Mouse (Mus musculus) heart, embryonic 16.5 days (tissue): ENCODE results near the gene Tenm3. TPM values are rescaled to one million over a fixed set of nuclear protein-coding genes. Genes with fewer than 3 reads are reported as not detected.
A peak's percentile ranks its signal among the peaks of the same experiment; 100 is the strongest.

ENCODE experiments used
- ATAC-seq: fragments of 200-750 bp; cut with Nextera tagmentation; replicated peaks from 2 replicates; pipeline ENCODE4 v1.8.0; 2017; ENCODE audit warnings: moderate number of reproducible peaks; ENCODE audit not compliant: insufficient read depth, low FRiP score; ENCODE audit errors: extremely low read depth
- H3K27ac ChIP-seq: fragments of 300-500 bp; sonication (generic); 2 replicates; pipeline ENCODE4 v1.5.1; 2014; ENCODE audit warnings: mild to moderate bottlenecking, low read length, control low read depth, moderate library complexity
- H3K27me3 ChIP-seq: fragments of 300-500 bp; sonication (generic); 2 replicates; pipeline ENCODE4 v1.6.1; 2014; ENCODE audit warnings: low read length, mixed read lengths; ENCODE audit not compliant: control insufficient read depth, insufficient read depth
- H3K36me3 ChIP-seq: fragments of 300-500 bp; sonication (generic); 2 replicates; pipeline ENCODE4 v1.6.1; 2014; ENCODE audit not compliant: control insufficient read depth, insufficient read depth
- H3K4me1 ChIP-seq: fragments of 300-500 bp; sonication (generic); 2 replicates; pipeline ENCODE4 v1.6.1; 2014; ENCODE audit warnings: low read length, mixed read lengths; ENCODE audit not compliant: control insufficient read depth, insufficient read depth
- H3K4me2 ChIP-seq: fragments of 300-500 bp; sonication (generic); 2 replicates; pipeline ENCODE4 v1.6.1; 2014; ENCODE audit warnings: low read depth, mild to moderate bottlenecking, control low read depth, low read length
- H3K4me3 ChIP-seq: fragments of 300-500 bp; sonication (generic); 2 replicates; pipeline ENCODE4 v1.5.1; 2014; ENCODE audit warnings: mild to moderate bottlenecking, control low read depth, low read length
- H3K9ac ChIP-seq: fragments of 300-500 bp; sonication (generic); 2 replicates; pipeline ENCODE4 v1.6.1; 2014; ENCODE audit warnings: low read length, control low read depth
- H3K9me3 ChIP-seq: fragments of 300-500 bp; sonication (generic); replicated peaks from 2 replicates; pipeline ENCODE4 v1.6.1; 2016; ENCODE audit warnings: low read length; ENCODE audit not compliant: control insufficient read depth
- WGBS: fragments of 180-500 bp; shearing (Covaris S2); extraction: QIAGEN DNeasy Blood & Tissue Kit; methylation state at CpG from one replicate; pipeline ENCODE4 v1.1.7; 2014; 5-methylcytosine and 5-hydroxymethylcytosine counted together
- polyA plus RNA-seq: library from polyadenylated mRNA; unstranded; fragments of >200 nt; fragmentation: Nextera tagmentation; extraction: Ambion mirVana; gene quantifications from 2 replicates; pipeline ENCODE4 v1.2.1, GENCODE M21; 2015

The Tenm3 gene
- polyA plus RNA-seq, 1 experiment from 2014 or later, result 4.5 TPM

DNA sequence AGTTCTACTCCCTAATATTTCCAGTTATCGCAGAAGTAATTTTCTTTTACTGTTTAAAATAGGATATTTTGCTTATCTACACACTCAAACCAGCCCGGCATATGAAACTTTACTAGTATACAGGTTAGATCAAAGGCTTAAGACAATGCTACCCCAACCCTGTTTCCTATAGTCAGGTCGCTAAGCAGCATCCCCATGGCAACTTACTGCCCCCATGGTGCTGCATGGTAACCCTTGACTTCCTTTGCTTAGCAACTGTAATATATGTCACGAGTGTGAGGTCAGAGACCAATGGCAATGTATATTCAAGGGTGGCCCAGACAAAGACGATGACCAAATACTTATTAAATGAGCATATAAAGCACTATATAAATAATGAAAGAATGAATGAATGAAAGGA is 359.6 kb downstream of the Tenm3 start:
- Histone ChIP-seq H3K27ac (no peak overlapping the region), H3K9me3 (no peaks in the 10 kb centered on the region), H3K4me1 (no peaks in the 10 kb centered on the region), H3K9ac (no peak overlapping the region), H3K27me3 (no peaks in the 10 kb centered on the region), H3K36me3 (no peaks in the 10 kb centered on the region), H3K4me3 (no peak overlapping the region), H3K4me2 (no peak overlapping the region)
- ATAC-seq, result no peak
- 81% methylated on average over 5 of the region's 5 CpGs for WGBS

DNA sequence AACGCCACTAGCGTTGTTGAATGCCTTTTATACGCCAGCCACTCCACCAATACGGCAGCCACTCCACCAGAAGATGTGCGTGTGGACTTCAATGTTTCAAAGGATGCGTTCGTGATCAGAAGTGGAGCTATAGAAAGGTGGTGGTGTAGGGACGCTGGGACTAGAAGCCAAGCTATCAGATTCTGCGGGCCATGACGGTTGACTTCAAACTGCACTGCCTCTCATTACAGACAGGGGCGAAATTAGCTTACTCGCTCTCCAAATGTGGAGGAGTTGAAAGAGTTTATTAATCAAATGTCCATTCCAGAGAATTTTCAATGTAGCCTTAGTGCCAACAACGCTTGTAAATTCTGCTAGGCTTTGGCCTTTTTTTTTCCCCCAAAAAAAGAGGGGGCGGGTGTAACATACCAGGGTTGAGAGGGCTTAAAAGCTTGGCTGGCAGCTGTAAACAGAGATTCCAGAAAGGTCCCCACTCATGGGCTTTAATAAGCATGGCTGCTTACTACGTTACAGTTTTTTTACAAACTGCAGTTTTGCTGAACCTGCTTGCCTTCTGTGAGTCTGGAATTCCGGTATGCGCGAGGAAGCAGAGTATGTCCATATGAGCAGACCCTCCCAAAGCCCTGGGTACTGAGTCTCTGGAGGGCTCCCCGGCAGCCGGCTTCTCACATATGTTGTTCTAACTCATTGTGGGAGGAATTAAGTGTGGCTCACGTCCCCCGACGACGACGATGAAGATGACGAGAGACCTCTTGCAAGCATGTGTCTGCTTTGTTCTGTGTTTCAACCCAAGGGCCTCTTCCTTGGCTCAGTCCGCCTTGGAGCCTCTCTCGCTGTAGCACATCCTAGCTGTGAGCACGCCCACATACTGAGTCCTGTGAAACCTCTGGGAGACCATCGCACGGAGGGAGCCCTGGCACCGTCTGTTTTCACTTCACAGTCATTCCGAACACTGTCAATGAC is 361.8 kb downstream of the Tenm3 start:
- ATAC-seq, result peak; percentile 60; the same call in 1 of the 2 replicates
- Histone ChIP-seq H3K4me1 (no peaks in the 10 kb centered on the region), H3K9me3 (no peaks in the 10 kb centered on the region), H3K9ac (no peak overlapping the region), H3K27me3 (no peaks in the 10 kb centered on the region), H3K36me3 (no peaks in the 10 kb centered on the region), H3K27ac (no peak overlapping the region; the same call in 1 of the 2 replicates), H3K4me2 (peak overlapping the region; percentile 49), H3K4me3 (peak overlapping the region; percentile 11; the same call in 1 of the 2 replicates)
- WGBS, result 64% methylated on average over 33 of the region's 33 CpGs

DNA sequence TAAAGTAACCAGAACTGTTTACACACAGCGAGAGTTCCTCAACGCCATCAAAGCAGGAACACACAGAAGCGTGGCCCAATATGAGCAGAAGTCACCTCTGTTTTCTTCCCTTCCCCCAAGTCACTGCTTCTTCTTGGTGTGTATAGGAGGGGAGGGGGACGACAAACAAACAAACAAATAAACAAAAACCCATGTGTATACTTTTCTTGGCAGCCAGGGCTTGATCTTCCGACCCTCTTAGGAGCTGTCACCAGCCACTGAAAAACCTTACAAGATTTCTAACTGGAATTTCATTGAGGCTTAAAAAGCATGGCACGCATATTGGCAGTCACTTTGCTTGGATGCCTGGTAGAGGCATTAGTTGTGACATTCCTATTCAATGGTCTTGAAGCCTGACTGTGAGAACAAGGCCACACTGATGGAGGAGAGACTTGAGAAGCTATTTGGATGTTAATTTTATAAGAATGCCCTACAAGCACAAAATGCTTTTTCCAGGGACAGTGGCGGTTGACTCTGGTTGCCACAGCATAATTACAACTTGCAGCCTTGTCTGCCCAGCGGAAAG is 366.3 kb downstream of the Tenm3 start:
- Histone ChIP-seq H3K9me3 (no peaks in the 10 kb centered on the region), H3K27me3 (no peaks in the 10 kb centered on the region), H3K9ac (no peak overlapping the region), H3K4me2 (no peak overlapping the region), H3K36me3 (no peaks in the 10 kb centered on the region), H3K4me3 (no peak overlapping the region), H3K27ac (no peak overlapping the region), H3K4me1 (peaks cover 5% of the 10 kb centered on the region)
- no peak for ATAC-seq
- WGBS, result 75% methylated on average over 8 of the region's 8 CpGs

DNA sequence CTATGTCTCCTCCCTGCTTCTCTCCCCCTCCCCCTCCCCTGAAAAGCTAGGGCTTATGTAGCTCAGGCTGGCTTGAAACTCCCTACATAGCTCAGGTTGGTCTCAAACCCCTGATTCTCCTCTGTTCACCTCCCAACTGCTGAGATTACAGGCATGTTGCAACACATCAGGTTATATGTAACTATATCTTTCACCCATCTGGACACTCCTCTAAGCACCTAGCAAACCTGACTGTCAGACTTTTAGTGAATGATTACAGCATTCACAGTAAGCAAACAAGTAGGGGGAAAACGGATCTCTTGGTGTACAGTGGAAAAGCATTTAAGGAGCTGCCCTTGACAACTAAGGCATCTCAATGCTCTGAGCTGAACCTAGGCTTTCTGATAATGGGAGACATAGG is 366.9 kb downstream of the Tenm3 start:
- no peaks in the 10 kb centered on the region for H3K27me3 ChIP-seq
- peaks cover 5% of the 10 kb centered on the region for H3K4me1 ChIP-seq
- H3K9me3 ChIP-seq, result no peaks in the 10 kb centered on the region
- no peak overlapping the region for H3K9ac ChIP-seq
- no peak overlapping the region for H3K4me2 ChIP-seq
- 46% methylated on average over 1 of the region's 1 CpGs for WGBS
- no peak overlapping the region for H3K4me3 ChIP-seq
- no peaks in the 10 kb centered on the region for H3K36me3 ChIP-seq
- ATAC-seq, result no peak
- no peak overlapping the region for H3K27ac ChIP-seq

DNA sequence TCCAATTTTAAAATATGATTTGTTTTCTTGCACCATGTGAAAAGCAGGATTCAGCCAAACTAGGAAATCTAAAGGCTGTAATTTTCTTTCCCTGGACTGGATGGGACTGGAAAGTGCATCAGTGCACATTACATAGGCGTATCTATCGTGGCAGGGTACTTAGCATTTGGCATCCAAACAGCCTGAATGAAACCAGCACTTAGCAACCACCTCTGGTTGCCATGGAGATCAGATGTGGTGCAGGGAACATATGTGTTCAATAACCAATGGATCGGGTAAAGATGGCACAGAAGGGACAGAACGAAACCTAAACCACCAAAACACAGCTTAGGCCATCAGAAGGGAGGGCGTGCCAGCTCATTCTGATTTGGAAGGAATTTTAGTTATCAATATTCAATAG is 376.1 kb downstream of the Tenm3 start:
- Histone ChIP-seq H3K27me3 (no peaks in the 10 kb centered on the region), H3K4me3 (no peak overlapping the region), H3K9me3 (no peaks in the 10 kb centered on the region), H3K27ac (no peak overlapping the region), H3K4me2 (no peak overlapping the region), H3K4me1 (no peaks in the 10 kb centered on the region), H3K9ac (no peak overlapping the region), H3K36me3 (no peaks in the 10 kb centered on the region)
- ATAC-seq, result no peak
- WGBS, result 93% methylated on average over 5 of the region's 5 CpGs

DNA sequence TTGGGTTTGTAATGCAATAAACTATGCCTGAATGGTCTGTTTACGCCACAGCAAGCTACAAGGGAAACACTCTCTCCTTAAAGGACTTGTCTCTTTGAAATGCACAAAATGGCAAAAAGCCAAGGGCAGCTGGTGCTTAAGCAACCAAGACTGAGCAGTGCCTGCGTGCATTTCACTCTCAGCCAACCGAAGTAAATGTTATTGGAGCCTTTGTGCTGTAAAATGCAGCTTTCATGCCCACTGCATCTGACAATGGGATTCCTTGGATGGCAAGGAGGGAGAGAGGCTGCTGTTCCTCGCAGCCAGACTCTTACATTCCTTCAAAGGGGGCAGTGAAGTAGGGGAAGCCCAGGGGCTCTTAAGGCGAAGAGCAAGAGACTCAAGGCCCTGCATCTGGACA is 385.4 kb downstream of the Tenm3 start:
- no peak for ATAC-seq
- Histone ChIP-seq H3K36me3 (no peaks in the 10 kb centered on the region), H3K4me1 (no peaks in the 10 kb centered on the region), H3K9ac (no peak overlapping the region), H3K4me2 (no peak overlapping the region), H3K27me3 (no peaks in the 10 kb centered on the region), H3K27ac (no peak overlapping the region), H3K4me3 (no peak overlapping the region), H3K9me3 (no peaks in the 10 kb centered on the region)
- 40% methylated on average over 5 of the region's 5 CpGs for WGBS

DNA sequence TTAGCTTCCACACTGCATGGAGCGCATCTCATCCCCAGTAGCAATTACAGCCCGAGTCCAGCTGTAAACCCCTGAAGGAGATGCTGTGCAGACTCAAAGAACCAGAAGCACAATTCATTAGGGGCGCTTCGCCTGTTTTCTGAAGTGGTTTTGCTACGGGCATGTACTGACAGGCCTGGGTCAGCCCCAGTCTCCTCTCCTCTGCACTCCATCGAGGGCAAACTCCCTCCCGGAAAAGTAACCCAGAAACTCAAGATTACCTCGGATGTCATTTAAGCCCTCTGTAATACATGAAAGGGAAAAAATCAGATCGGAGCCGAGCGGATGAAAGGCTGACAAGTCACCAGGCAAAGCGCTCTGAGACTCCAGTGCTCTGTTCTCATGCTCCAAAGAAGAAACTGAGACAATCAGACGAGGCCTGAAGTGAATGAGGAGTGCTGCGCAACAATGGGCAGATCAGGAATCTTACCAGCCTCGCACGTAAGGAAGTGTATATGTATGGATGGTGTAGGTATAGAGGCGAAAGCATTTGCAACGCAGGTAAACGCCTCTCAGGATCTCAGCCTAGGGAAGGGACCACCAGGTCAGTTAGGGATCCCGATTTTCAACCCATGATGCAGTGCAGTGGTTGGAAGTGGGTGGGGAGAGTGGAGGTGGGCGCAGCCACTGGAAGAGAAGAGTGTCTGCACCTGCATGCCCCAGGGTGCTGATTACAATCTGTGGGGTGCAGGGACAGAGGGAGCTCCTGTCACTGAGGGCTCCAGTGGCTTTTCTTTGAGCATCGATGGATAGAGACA is 387.2 kb downstream of the Tenm3 start:
- Histone ChIP-seq H3K4me2 (0 out of 2 replicates have a peak overlapping the region, but pooled peaks have one; percentile 8), H3K27me3 (no peaks in the 10 kb centered on the region), H3K9me3 (no peaks in the 10 kb centered on the region), H3K36me3 (no peaks in the 10 kb centered on the region), H3K27ac (no peak overlapping the region), H3K9ac (no peak overlapping the region), H3K4me1 (no peaks in the 10 kb centered on the region), H3K4me3 (no peak overlapping the region)
- ATAC-seq, result no peak
- 54% methylated on average over 22 of the region's 22 CpGs for WGBS

DNA sequence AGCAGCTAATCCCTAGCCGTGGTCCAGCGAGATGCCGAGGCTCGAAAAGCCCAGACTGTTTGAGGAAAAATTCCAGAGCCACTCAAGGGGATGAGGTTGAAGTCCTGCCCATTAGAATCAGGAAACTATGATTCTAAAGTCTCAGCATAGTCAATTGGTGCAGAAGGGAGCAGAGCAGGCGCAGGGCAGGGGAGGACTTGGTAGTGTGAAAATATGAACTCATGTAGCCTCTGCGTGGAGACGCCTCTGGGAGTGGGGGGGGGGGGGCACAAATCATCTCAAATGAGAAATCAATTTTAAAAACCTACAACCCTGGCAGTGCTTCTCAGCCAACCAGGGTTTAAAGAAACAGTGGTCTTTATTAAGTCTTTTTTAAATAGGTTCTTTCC is 392.5 kb downstream of the Tenm3 start:
- H3K36me3 ChIP-seq, result no peaks in the 10 kb centered on the region
- H3K4me3 ChIP-seq, result no peak overlapping the region
- H3K4me2 ChIP-seq, result peak overlapping the region; percentile 46
- ATAC-seq, result no peak
- H3K27me3 ChIP-seq, result no peaks in the 10 kb centered on the region
- peaks cover 12% of the 10 kb centered on the region for H3K4me1 ChIP-seq
- peak overlapping the region; percentile 20; the same call in 1 of the 2 replicates for H3K9ac ChIP-seq
- H3K27ac ChIP-seq, result no peak overlapping the region
- no peaks in the 10 kb centered on the region for H3K9me3 ChIP-seq
- 39% methylated on average over 7 of the region's 7 CpGs for WGBS
